Mouse (Mus musculus): ENCODE measurements at regions not wholly inside any gene's neighbourhood (a gene's known extent, or its start where the extent isn't known, plus 50 kb on each side); places are given as distances from the start of the nearest gene placed in this dataset.

DNA sequence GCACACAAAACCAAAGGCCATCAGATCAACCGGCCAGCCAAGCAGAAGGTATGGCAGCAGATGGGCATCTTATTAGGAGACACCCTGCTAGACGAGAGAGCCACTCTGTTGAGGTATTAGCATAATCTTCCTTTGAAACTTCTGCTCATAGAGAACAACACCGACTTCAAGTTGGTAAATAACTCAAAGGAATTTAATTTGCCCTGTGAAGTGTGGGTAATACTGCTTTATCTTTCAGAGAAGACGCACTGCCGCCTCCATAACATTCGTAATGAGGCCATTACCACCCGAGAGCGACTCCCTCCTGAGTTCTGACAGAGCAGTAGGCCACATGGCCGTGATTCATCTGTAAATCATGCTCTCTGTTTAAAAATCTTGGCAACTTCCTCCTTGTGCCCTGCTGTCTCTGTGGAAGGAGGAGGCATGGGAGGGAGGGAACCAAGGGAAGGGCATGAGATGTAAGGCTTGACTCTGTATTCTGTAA lies 214.4 kb downstream of the Gm10260 start:
- Histone ChIP-seq H3K27me3 (ENCODE audit: control insufficient read depth in 1 of 2, insufficient read depth in 2 of 2, low read length in 2 of 2) (peaks cover 0 to 2% of the 10 kb centered on the region in 2 experiments; a peak in 1 of 4 replicates), H3K27ac (ENCODE audit: control insufficient read depth, low read depth, low read length) (no peak overlapping the region), H3K9ac (ENCODE audit: control insufficient read depth, low read depth, low read length, poor library complexity, severe bottlenecking) (no peak overlapping the region), H3K4me3 (ENCODE audit: control insufficient read depth in 1 of 2, insufficient read depth in 1 of 2, low read depth in 2 of 2, low read length in 2 of 2) (no peak overlapping the region), H3K9me3 (replicated peaks; ENCODE audit: insufficient read depth, low read length) (no peaks in the 10 kb centered on the region), H3K79me2 (ENCODE audit: control insufficient read depth, insufficient read depth, low read length, poor library complexity) (no peaks in the 10 kb centered on the region), H3K36me3 (ENCODE audit: control insufficient read depth in 1 of 2, insufficient read depth in 2 of 2, low read length in 2 of 2) (no peaks in the 10 kb centered on the region), H3K4me1 (ENCODE audit: control insufficient read depth in 1 of 2, insufficient read depth in 2 of 2, low read length in 2 of 2) (no peaks in the 10 kb centered on the region)
- no peak for DNase-seq (ENCODE audit: low read depth, low spot score)
- TF ChIP-seq RCOR1 (IDR thresholded peaks at IDR 0.05; ENCODE audit: low read depth, low read length): 0 out of 2 replicates have a peak, but pooled peaks have one; percentile 10
- no peak for TF ChIP-seq NELFE (IDR thresholded peaks at IDR 0.05; ENCODE audit: low read depth, low read length)

DNA sequence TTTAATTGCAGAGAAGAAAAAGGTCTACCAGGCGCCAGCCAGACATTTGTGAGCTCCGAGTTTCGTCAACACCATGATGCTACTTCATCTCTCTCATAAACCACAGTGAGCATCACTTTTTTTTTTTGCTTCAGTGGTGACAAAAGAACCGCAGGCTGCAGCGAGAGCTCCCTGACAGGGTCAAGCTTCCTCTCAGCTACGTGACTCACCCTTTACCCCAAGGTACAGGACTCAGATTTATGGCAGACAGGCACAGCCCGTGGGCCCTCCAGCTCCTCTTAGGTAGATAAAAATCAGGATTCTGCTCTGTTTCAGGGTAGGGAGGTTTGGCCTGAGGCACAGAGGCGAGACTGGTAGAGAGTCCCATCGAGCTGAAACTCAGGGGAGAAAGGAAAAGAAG lies 220.7 kb downstream of the Gm10260 start:
- no peaks in the 10 kb centered on the region for H3K4me1 ChIP-seq (ENCODE audit: control insufficient read depth in 1 of 2, insufficient read depth in 2 of 2, low read length in 2 of 2)
- H3K36me3 ChIP-seq (ENCODE audit: control insufficient read depth in 1 of 2, insufficient read depth in 2 of 2, low read length in 2 of 2): no peaks in the 10 kb centered on the region
- H3K9ac ChIP-seq (ENCODE audit: control insufficient read depth, low read depth, low read length, poor library complexity, severe bottlenecking): no peak overlapping the region
- H3K27me3 ChIP-seq (ENCODE audit: control insufficient read depth in 1 of 2, insufficient read depth in 2 of 2, low read length in 2 of 2): peaks cover 0 to 2% of the 10 kb centered on the region in 2 experiments; a peak in 3 of 4 replicates
- TF ChIP-seq TCF12 (IDR thresholded peaks at IDR 0.05; ENCODE audit: low read depth, low read length) (no peak), JUND (IDR thresholded peaks at IDR 0.05; ENCODE audit: low read depth, low read length) (no peak), MAFK (IDR thresholded peaks at IDR 0.05; ENCODE audit: borderline replicate concordance, low read depth, low read length) (no peak), EP300 (IDR thresholded peaks at IDR 0.05; ENCODE audit: low read depth in 1 of 2, low read length in 2 of 2) (no peak), NELFE (IDR thresholded peaks at IDR 0.05; ENCODE audit: low read depth, low read length) (no peak), SMC3 (IDR thresholded peaks at IDR 0.05; ENCODE audit: low read depth, low read length) (no peak), SIN3A (IDR thresholded peaks at IDR 0.05; ENCODE audit: low read length) (no peak), CHD1 (IDR thresholded peaks at IDR 0.05; ENCODE audit: low read depth, low read length) (no peak), MYB (IDR thresholded peaks at IDR 0.05; ENCODE audit: low read depth, low read length) (no peak), BHLHE40 (IDR thresholded peaks at IDR 0.05; ENCODE audit: borderline replicate concordance, low read depth, low read length) (no peak), ELF1 (IDR thresholded peaks at IDR 0.05; ENCODE audit: low read depth, low read length) (no peak), POLR2AphosphoS2 (IDR thresholded peaks at IDR 0.05; ENCODE audit: low read length) (no peak), GATA1 (IDR thresholded peaks at IDR 0.05; ENCODE audit: low read depth, low read length) (no peak), RAD21 (IDR thresholded peaks at IDR 0.05; ENCODE audit: low read depth, low read length) (no peak), CHD2 (IDR thresholded peaks at IDR 0.05; ENCODE audit: low read length) (no peak), CTCF (IDR thresholded peaks at IDR 0.05 in 2 of 3, conservative IDR thresholded peaks at IDR 0.05 in 1 of 3; ENCODE audit: control insufficient read depth in 1 of 3, insufficient read depth in 1 of 3, low read depth in 2 of 3, low read length in 3 of 3, poor library complexity in 1 of 3, severe bottlenecking in 1 of 3) (no peak), MYC (IDR thresholded peaks at IDR 0.05; ENCODE audit: low read depth, low read length) (no peak), ZNF384 (IDR thresholded peaks at IDR 0.05; ENCODE audit: low read depth, low read length) (no peak), RCOR1 (IDR thresholded peaks at IDR 0.05; ENCODE audit: low read depth, low read length) (no peak), GABPA (IDR thresholded peaks at IDR 0.05; ENCODE audit: low read depth, low read length) (no peak)
- no peaks in the 10 kb centered on the region for H3K9me3 ChIP-seq (replicated peaks; ENCODE audit: insufficient read depth, low read length)
- H3K4me3 ChIP-seq (ENCODE audit: control insufficient read depth in 1 of 2, insufficient read depth in 1 of 2, low read depth in 2 of 2, low read length in 2 of 2): no peak overlapping the region
- no peaks in the 10 kb centered on the region for H3K79me2 ChIP-seq (ENCODE audit: control insufficient read depth, insufficient read depth, low read length, poor library complexity)
- H3K27ac ChIP-seq (ENCODE audit: control insufficient read depth, low read depth, low read length): no peak overlapping the region
- no peak for DNase-seq (ENCODE audit: low read depth, low spot score)

Measured in MEL (cell line).